Mouse (Mus musculus): ENCODE measurements around the gene Setx. TPM values are rescaled to one million over a fixed set of nuclear protein-coding genes. Genes with fewer than 3 reads are reported as not detected.
A peak's percentile ranks its signal among the peaks of the same experiment; 100 is the strongest.

The Setx gene
- total RNA-seq, 2 experiments from 2014 or later = 39.9 to 43.6 TPM

GRCm38 (mm10) chr2:29130118-29130899, 6.3 kb downstream of the Setx start:
- no peak for DNase-seq (ENCODE audit: low spot score in 2 of 2)

GRCm38 (mm10) chr2:29135161-29135560, 11.2 kb downstream of the Setx start:
- no peak for DNase-seq (ENCODE audit: low spot score in 2 of 2)

GRCm38 (mm10) chr2:29151941-29152340, 28.0 kb downstream of the Setx start:
- DNase-seq (ENCODE audit: low spot score in 2 of 2) = no peak

- DNase-seq (ENCODE audit: low spot score in 2 of 2) = no peak
These were observed 44.1 kb downstream of the Setx start for GRCm38 (mm10) chr2:29168067-29168466.

- DNase-seq (ENCODE audit: low spot score in 2 of 2) = no peak
These were observed 50.9 kb downstream of the Setx start for GRCm38 (mm10) chr2:29174887-29175286.

DNA sequence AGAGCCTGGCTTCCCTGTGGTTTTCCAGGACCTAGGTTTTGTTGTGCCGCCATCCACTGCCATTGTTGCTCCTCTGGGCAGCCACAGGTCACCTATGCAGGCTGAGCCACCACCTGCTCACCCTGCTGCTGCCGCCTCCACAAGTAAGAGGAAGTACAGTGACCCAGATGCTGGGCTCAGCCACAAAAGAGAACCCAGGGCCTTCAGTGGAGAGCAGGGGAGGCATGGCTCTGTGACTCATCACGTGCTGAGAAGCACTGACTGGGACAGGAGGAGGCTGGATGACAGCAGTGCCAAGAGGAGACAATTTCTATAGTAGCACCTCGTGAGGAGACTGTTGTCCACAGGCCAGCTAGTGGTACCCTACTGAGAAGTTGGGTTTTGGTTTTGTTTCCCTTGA, 55.8 kb downstream of the Setx start:
- DNase-seq (ENCODE audit: low spot score in 2 of 2) = no peak

GRCm38 (mm10) chr2:29181111-29181510, 57.1 kb downstream of the Setx start:
- DNase-seq (ENCODE audit: low spot score in 2 of 2) = no peak

- no peak for DNase-seq (ENCODE audit: low spot score in 2 of 2)
These were observed 59.4 kb downstream of the Setx start for GRCm38 (mm10) chr2:29183266-29183924.

- no peak for DNase-seq (ENCODE audit: low spot score in 2 of 2)
These were observed 62.2 kb downstream of the Setx start for GRCm38 (mm10) chr2:29186209-29186608.

DNA sequence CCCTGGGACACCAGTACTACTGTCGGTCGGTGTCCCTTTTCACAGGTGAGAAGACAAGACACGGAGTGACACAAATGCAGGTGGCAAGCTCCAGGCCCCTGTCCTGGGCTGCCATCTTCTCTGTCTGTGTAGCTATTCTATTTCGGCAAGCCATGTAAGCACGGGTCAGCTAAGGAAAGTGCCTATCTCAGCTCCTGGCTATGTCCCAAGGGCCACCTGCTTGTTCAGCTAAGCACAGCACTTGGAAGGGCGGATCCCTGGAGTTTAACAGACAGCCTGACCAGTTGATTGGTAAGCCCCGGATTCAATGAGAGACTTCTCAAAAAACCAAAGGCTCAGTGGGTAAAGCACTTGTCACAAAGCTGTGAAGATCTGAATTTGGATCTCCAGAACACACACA, 66.4 kb downstream of the Setx start:
- no peak for DNase-seq (ENCODE audit: low spot score in 2 of 2)

DNA sequence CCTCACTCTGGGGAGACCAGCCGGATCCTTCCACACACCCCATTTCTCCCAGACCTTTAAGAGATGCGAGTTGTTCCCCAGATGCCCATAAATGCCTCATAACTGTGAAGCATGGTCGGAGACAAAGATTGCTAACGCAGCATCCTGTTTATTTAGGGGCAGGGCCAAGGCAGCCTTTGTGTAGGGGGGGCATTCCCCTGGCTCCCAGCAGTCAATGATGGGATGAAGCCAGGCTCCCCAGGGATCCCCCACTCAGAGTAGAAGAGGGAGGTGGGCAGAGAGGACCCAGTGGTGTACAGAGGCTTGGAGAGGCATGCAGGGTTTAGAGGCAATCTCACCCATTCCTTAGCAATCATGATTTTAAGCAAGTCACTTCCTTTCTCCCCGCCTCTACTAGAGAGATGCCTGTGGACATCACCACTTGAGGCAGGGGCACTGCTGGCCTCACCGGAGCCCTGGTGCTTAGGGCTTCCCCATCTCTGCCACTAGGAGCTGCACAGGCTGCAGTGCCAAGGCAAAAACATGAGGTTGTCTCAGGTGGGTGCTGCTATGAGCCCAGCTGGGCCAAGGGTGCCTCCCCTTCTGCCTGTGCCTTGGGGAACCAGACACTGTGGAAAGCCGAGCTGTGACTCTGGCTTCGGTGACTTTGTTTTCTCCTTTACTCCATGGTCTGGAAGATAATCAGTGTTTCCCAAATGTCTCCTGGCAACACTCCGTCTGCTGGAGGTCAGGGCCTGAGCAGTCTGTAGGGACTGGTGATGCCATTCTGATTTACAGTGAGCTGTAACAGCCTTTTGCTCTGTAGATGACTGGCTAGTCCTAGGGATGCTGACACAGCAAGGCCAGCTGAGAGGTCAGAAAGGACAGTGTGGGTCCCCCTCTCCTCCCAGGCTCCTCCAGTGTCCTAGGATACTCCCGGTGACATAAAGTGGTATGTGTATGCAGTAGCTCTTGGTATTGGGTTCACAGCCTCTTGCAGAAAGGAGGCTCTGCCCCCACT, 67.5 kb downstream of the Setx start:
- no peak for DNase-seq (ENCODE audit: low spot score in 2 of 2)

GRCm38 (mm10) chr2:29192629-29193278, 68.8 kb downstream of the Setx start:
- no peak for DNase-seq (ENCODE audit: low spot score in 2 of 2)

- no peak for DNase-seq (ENCODE audit: low spot score in 2 of 2)
These were observed 70.0 kb downstream of the Setx start for GRCm38 (mm10) chr2:29193819-29194546.

- DNase-seq (ENCODE audit: low spot score in 2 of 2) = peak; percentile 61 to 77
These were observed 70.8 kb downstream of the Setx start for GRCm38 (mm10) chr2:29194547-29195463.

DNA sequence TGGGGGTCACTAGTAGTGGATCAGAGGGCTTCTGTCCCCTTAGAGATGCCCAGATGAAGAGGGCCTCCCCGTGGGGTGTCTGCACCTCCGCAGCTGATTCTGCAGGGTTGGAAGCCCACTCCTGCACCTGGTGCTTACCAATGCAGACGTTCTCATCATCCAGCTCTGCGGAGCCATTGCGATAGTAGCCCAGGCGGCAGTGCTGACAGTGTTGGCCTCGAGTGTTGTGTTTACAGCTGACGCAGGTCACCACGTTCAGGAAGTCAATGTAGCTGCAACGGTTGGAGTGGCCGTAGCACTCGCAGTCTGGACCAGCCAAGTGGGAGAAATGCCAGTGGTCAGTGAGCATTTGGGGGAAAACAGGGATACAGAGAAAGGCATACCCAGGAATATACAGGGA, 72.9 kb downstream of the Setx start:
- DNase-seq (ENCODE audit: low spot score in 2 of 2) = no peak

DNA sequence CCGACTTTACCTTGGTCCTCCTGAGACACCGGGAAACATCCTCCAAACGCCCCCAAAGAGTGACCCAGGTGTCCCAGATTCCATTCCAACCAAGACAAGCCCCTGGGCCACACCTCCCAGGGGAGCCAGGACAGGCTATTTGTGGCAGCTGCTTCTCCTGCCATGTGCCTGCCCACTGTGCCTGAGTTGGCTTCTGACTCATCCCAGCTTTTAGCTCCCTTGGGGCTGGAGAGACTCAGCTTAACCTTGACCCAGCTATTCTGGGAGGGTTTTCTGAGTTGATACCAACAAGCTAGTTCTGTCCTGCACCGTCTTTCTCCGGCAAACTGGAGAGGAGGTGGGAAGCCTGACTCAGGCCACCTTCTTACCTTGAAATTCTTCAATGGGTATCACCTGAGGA, 74.5 kb downstream of the Setx start:
- no peak for DNase-seq (ENCODE audit: low spot score in 2 of 2)

GRCm38 (mm10) chr2:29199909-29200308, 75.9 kb downstream of the Setx start:
- no peak for DNase-seq (ENCODE audit: low spot score in 2 of 2)

- DNase-seq (ENCODE audit: low spot score in 2 of 2) = no peak
These were observed 77.4 kb downstream of the Setx start for GRCm38 (mm10) chr2:29201223-29201955.

DNA sequence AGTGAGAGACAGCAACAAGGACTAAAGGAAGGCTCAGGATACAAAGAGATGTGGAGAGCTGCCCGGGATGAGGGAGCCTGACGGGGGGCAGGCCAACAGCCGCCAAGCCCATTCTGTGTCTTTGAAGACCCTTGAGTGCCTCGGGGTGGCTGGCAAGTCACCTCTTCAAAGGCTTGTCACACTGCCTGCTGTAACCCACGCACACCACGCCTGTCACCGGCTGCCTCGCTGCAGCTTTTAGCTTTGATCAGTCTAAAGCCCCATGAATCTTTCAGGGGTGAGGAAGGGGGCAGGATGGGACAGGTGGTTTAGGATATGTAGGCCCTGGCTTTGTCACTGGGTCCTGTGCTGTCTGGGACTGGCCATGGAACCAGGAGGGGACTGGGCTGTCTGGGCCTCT, 82.2 kb downstream of the Setx start:
- DNase-seq (ENCODE audit: low spot score in 2 of 2) = no peak
